Mouse (Mus musculus) brown adipose tissue, adult 24 weeks (tissue): ENCODE results near the gene Mrps36. TPM values are rescaled to one million over a fixed set of nuclear protein-coding genes. Genes with fewer than 3 reads are reported as not detected.
A peak's percentile ranks its signal among the peaks of the same experiment; 100 is the strongest.
"Not testable (repeated sequence)": the region's sequence is repeated elsewhere in the genome, so short reads cannot be mapped to it uniquely, and the experiment has no call there.

Experiments used
- H3K27ac ChIP-seq: fragments of 200-500 bp; replicated peaks from 2 replicates; pipeline ENCODE4 v1.5.1; 2012; ENCODE audit warnings: low read depth, mild to moderate bottlenecking, low read length
- H3K4me1 ChIP-seq: fragments of 200-500 bp; 2 replicates; pipeline ENCODE4 v1.6.1; 2012; ENCODE audit warnings: low read length, mixed read lengths; ENCODE audit not compliant: control insufficient read depth, insufficient read depth, insufficient read length
- H3K4me3 ChIP-seq: fragments of 200-500 bp; 2 replicates; pipeline ENCODE4 v1.5.1; 2012; ENCODE audit warnings: low read depth, mild to moderate bottlenecking, low read length, moderate library complexity; ENCODE audit not compliant: insufficient read depth
- polyA plus RNA-seq: library from polyadenylated mRNA; stranded (reverse); fragments of >200 nt; gene quantifications from 2 replicates; pipeline ENCODE4 v1.2.4, GENCODE M21; 2012; ENCODE audit not compliant: missing spikeins, insufficient read depth, insufficient read length

Gene Mrps36
- polyA plus RNA-seq, result 689 and 913 TPM in 2 replicates

GRCm38 (mm10) chr13:100744036-100744744 lies at the start of gene Mrps36:
TSS of gene Mrps36 (minus strand) at chr13:100744659.
- Histone ChIP-seq H3K4me1 (peaks cover 4% of the 10 kb centered on the region; the same call in 1 of the 2 replicates), H3K27ac (peak within 1 kb of the TSS; percentile 89), H3K4me3 (peak within 1 kb of the TSS; percentile 94)

DNA sequence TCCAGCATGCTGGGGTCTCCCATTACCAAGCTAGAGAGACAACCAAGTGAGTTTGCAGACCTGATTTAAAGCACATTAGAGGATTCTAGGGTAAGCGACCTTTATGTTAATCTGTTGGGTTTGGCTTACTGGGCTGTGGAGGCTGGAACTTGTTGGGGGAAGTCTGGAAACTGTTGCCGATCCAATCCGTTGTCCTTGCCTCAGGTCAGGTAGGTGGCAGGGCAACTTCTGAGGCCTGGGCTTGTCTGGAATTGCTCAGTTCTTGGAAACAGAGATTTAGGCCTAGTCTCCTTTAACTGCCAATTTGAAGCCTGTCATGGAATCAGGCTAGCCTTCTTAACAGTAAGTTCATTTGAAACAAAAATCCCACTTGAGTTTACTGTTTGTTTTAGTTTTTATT lies 44.6 kb upstream of the Mrps36 start:
- Histone ChIP-seq H3K27ac (no peak overlapping the region), H3K4me3 (no peak overlapping the region), H3K4me1 (no peaks in the 10 kb centered on the region)

- H3K4me3 ChIP-seq, H3K4me1 ChIP-seq, H3K27ac ChIP-seq: not testable (repeated sequence)
These were observed 43.6 kb upstream of the Mrps36 start for GRCm38 (mm10) chr13:100788057-100788456.

DNA sequence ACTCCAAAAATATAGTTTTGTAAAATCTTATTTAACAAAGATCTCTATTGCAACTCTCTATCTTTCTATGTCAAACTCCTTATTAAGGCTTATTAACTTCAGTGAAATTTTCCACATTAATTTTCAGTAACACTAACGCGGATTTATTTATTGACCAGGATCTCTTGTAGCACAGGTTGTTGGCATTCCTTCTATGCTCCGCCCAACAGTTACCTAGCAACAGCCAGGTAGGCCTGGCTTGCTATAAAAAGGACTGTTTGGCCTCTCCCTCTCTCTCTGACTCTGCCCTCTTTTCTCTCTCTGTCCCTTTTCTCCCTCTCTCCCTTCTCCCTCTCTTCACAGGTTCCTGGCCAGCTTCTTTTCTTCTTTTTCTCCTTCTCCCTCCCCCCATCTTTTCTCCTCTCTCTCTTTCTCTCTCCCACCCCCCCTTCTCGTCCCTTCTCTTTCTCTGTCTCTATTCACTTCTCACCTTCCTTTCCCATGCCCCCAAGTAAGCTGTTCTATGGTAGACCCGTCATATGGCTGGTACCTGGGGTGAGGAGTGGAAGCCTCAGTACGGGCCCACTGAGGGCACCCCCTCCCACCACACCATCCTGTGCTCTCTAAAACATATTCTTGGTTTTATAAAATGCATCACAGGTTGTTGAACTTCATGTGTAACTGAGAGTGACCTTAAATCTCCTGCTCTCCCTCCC lies 43.0 kb upstream of the Mrps36 start:
- no peak overlapping the region for H3K27ac ChIP-seq
- no peak overlapping the region for H3K4me3 ChIP-seq
- no peaks in the 10 kb centered on the region for H3K4me1 ChIP-seq

DNA sequence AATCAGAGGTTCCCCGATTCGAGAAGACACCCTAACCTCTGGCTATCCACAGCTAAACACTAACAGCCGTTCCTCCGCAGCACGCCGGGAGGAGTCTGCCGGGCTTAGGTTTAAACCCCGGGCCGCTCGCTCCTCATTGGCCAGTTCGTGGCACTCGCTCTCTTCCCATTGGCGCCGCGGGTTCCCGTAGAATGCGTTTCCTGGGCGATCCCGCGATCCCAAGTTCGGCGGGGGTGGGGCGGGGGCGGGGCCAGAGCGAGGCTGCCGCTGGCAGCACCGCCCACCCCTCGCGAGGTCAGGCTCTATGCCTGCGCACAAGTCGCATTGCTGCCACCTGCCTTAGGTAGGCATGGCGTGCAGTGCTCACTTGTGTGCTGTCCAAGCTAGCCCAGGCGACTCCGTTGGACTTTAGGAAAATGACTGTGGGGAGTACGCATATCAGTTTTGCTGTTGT lies 42.0 kb upstream of the Mrps36 start, which contains the start of gene Ccnb1:
TSS of gene Ccnb1 (minus strand) at position 157 of the 454 bp plus-strand sequence.
- no peak within 1 kb of the TSS for H3K27ac ChIP-seq
- no peaks in the 10 kb centered on the region for H3K4me1 ChIP-seq
- H3K4me3 ChIP-seq, result peak within 1 kb of the TSS; percentile 61

DNA sequence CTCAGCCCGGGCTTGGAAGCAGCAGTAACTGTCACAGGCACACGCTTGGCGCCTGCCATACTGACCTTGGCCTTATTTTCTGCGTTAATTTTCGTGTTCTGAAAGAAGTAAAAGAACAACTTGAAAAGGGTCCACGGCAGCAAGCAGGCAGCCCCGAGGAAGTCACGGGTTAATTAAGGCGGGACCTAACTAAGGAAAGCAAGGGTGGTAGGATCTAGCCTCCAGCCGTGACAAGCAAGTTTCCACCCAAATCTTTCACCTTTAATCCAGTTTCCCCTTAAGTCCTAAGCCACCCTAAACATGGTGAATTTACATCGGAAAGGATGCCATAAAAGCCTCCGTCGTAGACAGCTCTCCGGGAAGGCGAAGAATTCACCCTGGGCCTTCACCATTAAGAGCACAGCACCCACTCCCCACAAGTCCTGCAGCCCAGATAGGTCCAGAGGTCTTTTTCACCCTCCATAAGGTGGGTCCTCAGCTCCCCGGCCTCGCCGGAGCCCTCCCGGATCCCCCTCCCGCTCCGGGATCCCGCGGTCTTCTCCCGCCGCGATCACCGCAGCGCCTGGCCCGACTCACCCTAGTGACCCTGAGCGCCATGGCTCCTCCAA lies 41.5 kb upstream of the Mrps36 start:
- Histone ChIP-seq H3K27ac (no peak overlapping the region), H3K4me3 (peak overlapping the region; percentile 60), H3K4me1 (no peaks in the 10 kb centered on the region)

DNA sequence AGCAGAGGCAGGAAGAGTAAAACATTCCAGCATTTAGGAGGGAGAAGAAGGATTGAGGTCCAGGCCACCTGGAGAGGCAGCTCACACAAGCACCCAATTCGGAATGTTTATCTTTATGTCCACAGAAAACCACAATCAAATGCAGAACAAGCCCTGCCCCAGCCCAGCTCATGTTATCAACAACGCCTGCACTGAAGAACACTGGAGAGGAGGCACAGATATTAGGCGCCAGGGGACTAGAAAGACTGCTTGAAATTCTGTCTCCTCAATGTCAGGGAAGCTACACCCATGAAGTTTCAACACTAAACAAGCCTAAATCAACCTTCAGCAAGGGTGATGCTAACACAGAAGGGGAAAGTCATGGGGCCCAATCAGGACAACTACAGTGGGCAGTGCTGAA lies 33.0 kb upstream of the Mrps36 start:
- Histone ChIP-seq H3K4me1 (no peaks in the 10 kb centered on the region; the same call in 1 of the 2 replicates), H3K27ac (no peak overlapping the region), H3K4me3 (no peak overlapping the region)

GRCm38 (mm10) chr13:100776710-100777109 lies 32.3 kb upstream of the Mrps36 start:
- Histone ChIP-seq H3K27ac (no peak overlapping the region), H3K4me3 (no peak overlapping the region), H3K4me1 (no peaks in the 10 kb centered on the region; the same call in 1 of the 2 replicates)

- Histone ChIP-seq H3K27ac (no peak overlapping the region), H3K4me3 (peak overlapping the region; percentile 65), H3K4me1 (no peaks in the 10 kb centered on the region; the same call in 1 of the 2 replicates)
These were observed 31.6 kb upstream of the Mrps36 start for GRCm38 (mm10) chr13:100776056-100776419.

GRCm38 (mm10) chr13:100775252-100776055 lies 31.0 kb upstream of the Mrps36 start, which contains the start of gene Cenph:
TSS of gene Cenph (minus strand) at chr13:100775899.
- H3K4me3 ChIP-seq, result peak within 1 kb of the TSS; percentile 65
- H3K27ac ChIP-seq, result no peak within 1 kb of the TSS

GRCm38 (mm10) chr13:100774704-100775103 lies 30.2 kb upstream of the Mrps36 start:
- Histone ChIP-seq H3K27ac (no peak overlapping the region), H3K4me3 (no peak overlapping the region), H3K4me1 (no peaks in the 10 kb centered on the region; the same call in 1 of the 2 replicates)

More at GRCm38 (mm10) chr13:100775252-100776055, 31.0 kb upstream of the Mrps36 start, which contains the start of gene Cenph:
- no peaks in the 10 kb centered on the region; the same call in 1 of the 2 replicates for H3K4me1 ChIP-seq

- no peaks in the 10 kb centered on the region for H3K4me1 ChIP-seq
- H3K27ac ChIP-seq, result no peak overlapping the region
- no peak overlapping the region for H3K4me3 ChIP-seq
These were observed 10.9 kb upstream of the Mrps36 start for GRCm38 (mm10) chr13:100755329-100755728.

GRCm38 (mm10) chr13:100754186-100754585 lies 9.7 kb upstream of the Mrps36 start:
- Histone ChIP-seq H3K27ac (no peak overlapping the region), H3K4me1 (no peaks in the 10 kb centered on the region), H3K4me3 (no peak overlapping the region)

- no peaks in the 10 kb centered on the region for H3K4me1 ChIP-seq
- no peak overlapping the region for H3K4me3 ChIP-seq
- H3K27ac ChIP-seq, result no peak overlapping the region
These were observed 8.6 kb upstream of the Mrps36 start for GRCm38 (mm10) chr13:100753011-100753410.
